Mouse (Mus musculus): ENCODE measurements at regions not wholly inside any gene's neighbourhood (a gene's known extent, or its start where the extent isn't known, plus 50 kb on each side); places are given as distances from the start of the nearest gene placed in this dataset.
A peak's percentile ranks its signal among the peaks of the same experiment; 100 is the strongest.
"Not testable (repeated sequence)": the region's sequence is repeated elsewhere in the genome, so short reads cannot be mapped to it uniquely, and the experiment has no call there.

DNA sequence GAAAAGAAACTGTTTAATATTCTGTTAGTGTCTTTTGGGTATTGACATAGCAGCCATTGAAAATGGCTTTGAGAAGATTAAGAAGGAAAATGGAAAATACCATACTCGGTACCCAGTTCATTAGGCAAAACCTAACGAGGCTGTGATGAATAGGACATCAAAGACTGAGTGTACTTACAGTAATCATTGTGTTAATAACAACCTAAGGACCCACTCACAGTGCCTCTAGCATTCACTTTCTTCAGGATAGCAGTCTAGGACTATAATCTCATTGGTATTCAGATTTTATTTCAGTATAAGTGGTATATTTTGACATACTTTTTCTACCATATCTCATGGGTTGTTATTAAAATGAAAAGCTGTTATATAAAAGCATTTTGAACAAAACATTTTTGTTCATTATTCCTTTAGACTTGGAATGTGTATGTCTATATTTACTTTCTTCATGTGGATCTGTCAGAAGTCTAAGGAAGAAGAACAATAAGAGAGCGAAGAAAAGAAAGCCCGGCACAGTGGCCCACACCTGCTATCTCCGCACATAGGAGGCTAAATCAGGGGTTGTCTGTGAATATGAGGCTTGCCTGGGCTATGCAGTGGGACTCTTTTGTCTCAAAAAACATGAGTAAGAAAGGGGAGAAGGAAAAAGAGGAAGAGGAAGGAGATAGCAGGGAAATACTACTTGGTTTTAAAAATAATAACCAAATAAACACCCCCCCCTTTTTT is 116.2 kb upstream of the Pou1f1 start:
- in situ Hi-C loops (cut with MboI; ENCODE audit: low sequenced_read_pairs in 2 of 2, unreplicated experiment in 2 of 2) = no loop called here
- H3K9ac ChIP-seq (ENCODE audit: insufficient read depth, low read depth, low read length, poor library complexity, severe bottlenecking) = no peak overlapping the region
- no peak overlapping the region for H3K4me3 ChIP-seq (ENCODE audit: insufficient read depth in 1 of 2, low read depth in 1 of 2, low read length in 2 of 2, poor library complexity in 1 of 2, severe bottlenecking in 1 of 2)
- no peak for TF ChIP-seq ZNF384 (IDR thresholded peaks at IDR 0.05; ENCODE audit: low read depth, low read length)
- TF ChIP-seq MAFK (IDR thresholded peaks at IDR 0.05; ENCODE audit: insufficient read depth, low read depth, low read length) = no peak
- no peak for TF ChIP-seq ZC3H11A (IDR thresholded peaks at IDR 0.05; ENCODE audit: borderline replicate concordance, low read depth, low read length)
- no peak for TF ChIP-seq HCFC1 (IDR thresholded peaks at IDR 0.05; ENCODE audit: borderline replicate concordance, insufficient read depth, low read length)
- no peak for TF ChIP-seq CHD2 (IDR thresholded peaks at IDR 0.05; ENCODE audit: low read depth, low read length)
- no peaks in the 10 kb centered on the region for H3K4me1 ChIP-seq (ENCODE audit: control insufficient read depth in 2 of 2, insufficient read depth in 2 of 2, low read length in 2 of 2, poor library complexity in 1 of 2)
- H3K36me3 ChIP-seq (ENCODE audit: control insufficient read depth, insufficient read depth, low read length, poor library complexity, severe bottlenecking) = no peaks in the 10 kb centered on the region
- no peak overlapping the region for H3K27ac ChIP-seq (ENCODE audit: insufficient read depth, low read depth, low read length, poor library complexity, severe bottlenecking)
- no peak for DNase-seq (ENCODE audit: low read depth, low spot score)
- no peaks in the 10 kb centered on the region for H3K9me3 ChIP-seq (ENCODE audit: control insufficient read depth, insufficient read depth, low read depth, low read length)

- Histone ChIP-seq H3K36me3 (ENCODE audit: control insufficient read depth, insufficient read depth, low read length, poor library complexity, severe bottlenecking) (no peaks in the 10 kb centered on the region), H3K4me1 (ENCODE audit: control insufficient read depth in 2 of 2, insufficient read depth in 2 of 2, low read length in 2 of 2, poor library complexity in 1 of 2) (no peaks in the 10 kb centered on the region), H3K9me3 (ENCODE audit: control insufficient read depth, insufficient read depth, low read depth, low read length) (no peaks in the 10 kb centered on the region), H3K4me3 (ENCODE audit: insufficient read depth in 1 of 2, low read depth in 1 of 2, low read length in 2 of 2, poor library complexity in 1 of 2, severe bottlenecking in 1 of 2) (no peak overlapping the region), H3K9ac (ENCODE audit: insufficient read depth, low read depth, low read length, poor library complexity, severe bottlenecking) (no peak overlapping the region), H3K27ac (ENCODE audit: insufficient read depth, low read depth, low read length, poor library complexity, severe bottlenecking) (no peak overlapping the region)
- DNase-seq (ENCODE audit: low read depth, low spot score) = no peak
- TF ChIP-seq CHD2 (IDR thresholded peaks at IDR 0.05; ENCODE audit: low read depth, low read length) (no peak), MAFK (IDR thresholded peaks at IDR 0.05; ENCODE audit: insufficient read depth, low read depth, low read length) (no peak), ZNF384 (IDR thresholded peaks at IDR 0.05; ENCODE audit: low read depth, low read length) (no peak), ZC3H11A (IDR thresholded peaks at IDR 0.05; ENCODE audit: borderline replicate concordance, low read depth, low read length) (no peak), HCFC1 (IDR thresholded peaks at IDR 0.05; ENCODE audit: borderline replicate concordance, insufficient read depth, low read length) (no peak)
- in situ Hi-C loops (cut with MboI; ENCODE audit: low sequenced_read_pairs in 2 of 2, unreplicated experiment in 2 of 2) = no loop called here
Measured at GRCm38 (mm10) chr16:65404816-65405215, 115.5 kb upstream of the Pou1f1 start.

DNA sequence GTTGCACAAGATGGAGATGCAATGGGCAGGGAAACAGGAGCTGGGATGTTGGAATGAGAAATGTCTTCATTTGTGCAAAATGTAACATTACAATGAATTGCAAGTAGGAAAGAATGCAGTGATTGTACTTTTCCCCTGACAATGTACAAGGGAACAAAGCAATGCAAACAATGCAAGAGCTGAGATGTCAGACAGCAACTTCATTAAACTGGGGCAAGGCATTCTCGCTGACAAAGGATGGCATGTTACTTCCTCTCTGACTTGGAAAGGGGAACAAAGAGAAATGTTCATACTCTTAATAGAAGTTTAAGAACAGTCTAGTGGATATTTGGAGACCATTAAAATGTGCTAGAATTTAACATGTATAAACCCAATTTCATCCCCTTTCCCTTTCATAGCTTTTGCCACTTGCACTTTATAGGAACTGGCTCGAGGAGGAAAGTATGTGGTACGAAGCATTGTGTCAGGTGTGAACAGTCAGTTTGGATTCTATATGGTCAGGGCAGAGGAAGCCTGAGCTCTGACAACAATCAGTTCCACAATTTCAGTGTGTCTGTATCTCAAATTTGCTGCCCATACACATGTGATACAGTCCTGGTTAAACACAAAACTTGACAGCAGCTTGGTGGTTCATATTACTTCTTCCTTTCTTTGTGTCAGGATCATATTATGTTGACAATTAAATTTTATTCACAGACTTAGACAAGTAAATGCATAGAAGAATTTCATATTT is 114.3 kb upstream of the Pou1f1 start:
- H3K4me1 ChIP-seq (ENCODE audit: control insufficient read depth in 2 of 2, insufficient read depth in 2 of 2, low read length in 2 of 2, poor library complexity in 1 of 2) = no peaks in the 10 kb centered on the region
- TF ChIP-seq HCFC1 (IDR thresholded peaks at IDR 0.05; ENCODE audit: borderline replicate concordance, insufficient read depth, low read length) = no peak
- TF ChIP-seq ZC3H11A (IDR thresholded peaks at IDR 0.05; ENCODE audit: borderline replicate concordance, low read depth, low read length) = no peak
- TF ChIP-seq ZNF384 (IDR thresholded peaks at IDR 0.05; ENCODE audit: low read depth, low read length) = no peak
- no peak for TF ChIP-seq MAFK (IDR thresholded peaks at IDR 0.05; ENCODE audit: insufficient read depth, low read depth, low read length)
- no peak for TF ChIP-seq CHD2 (IDR thresholded peaks at IDR 0.05; ENCODE audit: low read depth, low read length)

GRCm38 (mm10) chr16:65432046-65432445 is 88.3 kb upstream of the Pou1f1 start:
- in situ Hi-C loops (cut with MboI; ENCODE audit: low sequenced_read_pairs in 2 of 2, unreplicated experiment in 2 of 2); H3K4me1 ChIP-seq (ENCODE audit: control insufficient read depth in 2 of 2, insufficient read depth in 2 of 2, low read length in 2 of 2, poor library complexity in 1 of 2); H3K36me3 ChIP-seq (ENCODE audit: control insufficient read depth, insufficient read depth, low read length, poor library complexity, severe bottlenecking); H3K4me3 ChIP-seq (ENCODE audit: insufficient read depth in 1 of 2, low read depth in 1 of 2, low read length in 2 of 2, poor library complexity in 1 of 2, severe bottlenecking in 1 of 2); H3K27ac ChIP-seq (ENCODE audit: insufficient read depth, low read depth, low read length, poor library complexity, severe bottlenecking); H3K9me3 ChIP-seq (ENCODE audit: control insufficient read depth, insufficient read depth, low read depth, low read length); H3K9ac ChIP-seq (ENCODE audit: insufficient read depth, low read depth, low read length, poor library complexity, severe bottlenecking); DNase-seq (ENCODE audit: low read depth, low spot score): not testable (repeated sequence)

More for the DNA sequence above, 114.3 kb upstream of the Pou1f1 start:
- no peak overlapping the region for H3K4me3 ChIP-seq (ENCODE audit: insufficient read depth in 1 of 2, low read depth in 1 of 2, low read length in 2 of 2, poor library complexity in 1 of 2, severe bottlenecking in 1 of 2)
- no peaks in the 10 kb centered on the region for H3K36me3 ChIP-seq (ENCODE audit: control insufficient read depth, insufficient read depth, low read length, poor library complexity, severe bottlenecking)
- no peak overlapping the region for H3K27ac ChIP-seq (ENCODE audit: insufficient read depth, low read depth, low read length, poor library complexity, severe bottlenecking)
- in situ Hi-C loops (cut with MboI; ENCODE audit: low sequenced_read_pairs in 2 of 2, unreplicated experiment in 2 of 2) = no loop called here
- DNase-seq (ENCODE audit: low read depth, low spot score) = peak; percentile 15
- no peaks in the 10 kb centered on the region for H3K9me3 ChIP-seq (ENCODE audit: control insufficient read depth, insufficient read depth, low read depth, low read length)
- no peak overlapping the region for H3K9ac ChIP-seq (ENCODE audit: insufficient read depth, low read depth, low read length, poor library complexity, severe bottlenecking)

Data from ES-E14 (cell line).